Mouse (Mus musculus): ENCODE results near the gene Dtx2. TPM values are rescaled to one million over a fixed set of nuclear protein-coding genes. Genes with fewer than 3 reads are reported as not detected.

Dtx2 gene
- total and polyA plus RNA-seq, 3 experiments, result 16.0 to 43.7 (median 20.4) TPM

GRCm38 (mm10) chr5:136049926-136050325 is 55.3 kb downstream of the Dtx2 start:
- H3K27me3 ChIP-seq (replicated peaks), result peaks cover 27% of the 10 kb centered on the region
- dilution Hi-C loops (cut with MboI; ENCODE audit: extremely low pct_ligation_motif_present, extremely low pct_unique_long_range_greater_than_20kb, low sequenced_read_pairs), result no loop called here

GRCm38 (mm10) chr5:136051231-136052085 is 56.9 kb downstream of the Dtx2 start:
- Histone ChIP-seq H3K4me2 (ENCODE audit: insufficient read depth, low read depth, poor library complexity, severe bottlenecking) (no peak overlapping the region), H3K9ac (ENCODE audit: insufficient read depth, low read depth) (no peak overlapping the region), H3K4me3 (replicated peaks in 1 of 3; ENCODE audit: low read depth in 2 of 3, low read length in 2 of 3, poor library complexity in 1 of 3) (no peak overlapping the region), H3K36me3 (replicated peaks in 1 of 2; ENCODE audit: control insufficient read depth in 1 of 2, insufficient read depth in 1 of 2, low read length in 1 of 2) (no peaks in the 10 kb centered on the region), H3K27me3 (replicated peaks) (peaks cover 32% of the 10 kb centered on the region), H3K27ac (ENCODE audit: insufficient read depth, low read depth) (no peak overlapping the region), H3K4me1 (ENCODE audit: control insufficient read depth in 1 of 2, insufficient read depth in 2 of 2) (peaks cover 10 to 17% of the 10 kb centered on the region in 2 experiments; a peak in 3 of 4 replicates), H3K9me3 (replicated peaks; ENCODE audit: low read length) (peaks cover 6% of the 10 kb centered on the region), H3K79me2 (replicated peaks; ENCODE audit: control insufficient read depth, extremely low read depth, insufficient read depth, poor library complexity, severe bottlenecking) (no peaks in the 10 kb centered on the region)
- dilution Hi-C loops (cut with MboI; ENCODE audit: extremely low pct_ligation_motif_present, extremely low pct_unique_long_range_greater_than_20kb, low sequenced_read_pairs), result no loop called here
- DNase-seq (ENCODE audit: extremely low read depth), result no peak
- no peak for TF ChIP-seq ETS1 (conservative IDR thresholded peaks at IDR 0.05; ENCODE audit: low read depth, low read length)
- no peak for TF ChIP-seq NELFE (IDR thresholded peaks at IDR 0.05; ENCODE audit: low read depth, low read length)
- TF ChIP-seq E2F4 (IDR thresholded peaks at IDR 0.05; ENCODE audit: insufficient replicate concordance, low read depth, low read length), result no peak
- TF ChIP-seq POLR2A (IDR thresholded peaks at IDR 0.05; ENCODE audit: low read depth, low read length), result no peak
- no peak for TF ChIP-seq MAX (IDR thresholded peaks at IDR 0.05; ENCODE audit: low read length)
- TF ChIP-seq MEF2A (IDR thresholded peaks at IDR 0.05; ENCODE audit: borderline replicate concordance, low read depth, low read length), result no peak
- no peak for TF ChIP-seq EP300 (IDR thresholded peaks at IDR 0.05; ENCODE audit: low read length)
- no peak for TF ChIP-seq MAFK (IDR thresholded peaks at IDR 0.05; ENCODE audit: insufficient replicate concordance, low read length)
- no peak for TF ChIP-seq IRF4 (IDR thresholded peaks at IDR 0.05; ENCODE audit: low read depth, low read length)
- no peak for TF ChIP-seq JUN (IDR thresholded peaks at IDR 0.05; ENCODE audit: insufficient read depth, low read depth, low read length)
- no peak for TF ChIP-seq ZMIZ1 (IDR thresholded peaks at IDR 0.05; ENCODE audit: low read depth, low read length)
- no peak for TF ChIP-seq CTCF (conservative IDR thresholded peaks at IDR 0.05 in 1 of 2, IDR thresholded peaks at IDR 0.05 in 1 of 2; ENCODE audit: low read depth in 2 of 2, low read length in 2 of 2)
- no peak for TF ChIP-seq ZKSCAN1 (IDR thresholded peaks at IDR 0.05; ENCODE audit: borderline replicate concordance, low read depth, low read length)
- no peak for TF ChIP-seq BHLHE40 (IDR thresholded peaks at IDR 0.05; ENCODE audit: low read depth, low read length)
- no peak for TF ChIP-seq MXI1 (IDR thresholded peaks at IDR 0.05; ENCODE audit: low read depth, low read length)
- no peak for TF ChIP-seq CHD1 (IDR thresholded peaks at IDR 0.05; ENCODE audit: low read depth, low read length)
- TF ChIP-seq MYC (IDR thresholded peaks at IDR 0.05; ENCODE audit: low read depth, low read length), result no peak
- in situ Hi-C loops (cut with MboI; ENCODE audit: low pct_ligation_motif_present, low pct_unique_long_range_greater_than_20kb, low sequenced_read_pairs), result no loop called here

More at GRCm38 (mm10) chr5:136049926-136050325, 55.3 kb downstream of the Dtx2 start:
- H3K4me1 ChIP-seq (ENCODE audit: control insufficient read depth in 1 of 2, insufficient read depth in 2 of 2), result peaks cover 7 to 16% of the 10 kb centered on the region in 2 experiments; a peak in 3 of 4 replicates
- no peak overlapping the region for H3K27ac ChIP-seq (ENCODE audit: insufficient read depth, low read depth)
- no peak overlapping the region for H3K4me3 ChIP-seq (replicated peaks in 1 of 3; ENCODE audit: low read depth in 2 of 3, low read length in 2 of 3, poor library complexity in 1 of 3)
- TF ChIP-seq KAT2A (IDR thresholded peaks at IDR 0.05; ENCODE audit: insufficient replicate concordance, low read length), result no peak
- no peak for TF ChIP-seq NELFE (IDR thresholded peaks at IDR 0.05; ENCODE audit: low read depth, low read length)
- no peak for TF ChIP-seq ZKSCAN1 (IDR thresholded peaks at IDR 0.05; ENCODE audit: borderline replicate concordance, low read depth, low read length)
- no peak for TF ChIP-seq USF1 (IDR thresholded peaks at IDR 0.05; ENCODE audit: low read depth, low read length)
- TF ChIP-seq CHD2 (IDR thresholded peaks at IDR 0.05; ENCODE audit: low read length), result no peak
- TF ChIP-seq MYC (IDR thresholded peaks at IDR 0.05; ENCODE audit: low read depth, low read length), result no peak
- TF ChIP-seq RCOR1 (conservative IDR thresholded peaks at IDR 0.05; ENCODE audit: low read depth, low read length), result no peak
- DNase-seq (ENCODE audit: extremely low read depth), result no peak
- no peaks in the 10 kb centered on the region for H3K36me3 ChIP-seq (replicated peaks in 1 of 2; ENCODE audit: control insufficient read depth in 1 of 2, insufficient read depth in 1 of 2, low read length in 1 of 2)
- no peak overlapping the region for H3K9ac ChIP-seq (ENCODE audit: insufficient read depth, low read depth)
- no peaks in the 10 kb centered on the region for H3K79me2 ChIP-seq (replicated peaks; ENCODE audit: control insufficient read depth, extremely low read depth, insufficient read depth, poor library complexity, severe bottlenecking)
- H3K9me3 ChIP-seq (replicated peaks; ENCODE audit: low read length), result peaks cover 6% of the 10 kb centered on the region
- in situ Hi-C loops (cut with MboI; ENCODE audit: low pct_ligation_motif_present, low pct_unique_long_range_greater_than_20kb, low sequenced_read_pairs), result loop anchor here (10.0 kb wide), 1 partner anchor 155 kb away; no protein-coding TSS in a partner anchor
- H3K4me2 ChIP-seq (ENCODE audit: insufficient read depth, low read depth, poor library complexity, severe bottlenecking), result no peak overlapping the region

Data from CH12.LX (cell line).